Mouse (Mus musculus): ENCODE measurements around the gene Natd1. TPM values are rescaled to one million over a fixed set of nuclear protein-coding genes. Genes with fewer than 3 reads are reported as not detected.

The Natd1 gene
- polyA plus RNA-seq, 1 experiment from 2014 or later = 18.8 TPM

GRCm38 (mm10) chr11:60952362-60952761, 37.8 kb upstream of the Natd1 start:
- Histone ChIP-seq H3K27me3 (replicated peaks; ENCODE audit: control insufficient read depth, insufficient read depth, low read length) (no peaks in the 10 kb centered on the region), H3K4me2 (ENCODE audit: low read depth, low read length) (no peak overlapping the region), H3K4me3 (ENCODE audit: low read depth, low read length) (no peak overlapping the region), H3K27ac (replicated peaks; ENCODE audit: low read depth, low read length) (no peak overlapping the region), H3K9ac (ENCODE audit: low read depth, low read length) (no peak overlapping the region), H3K4me1 (ENCODE audit: control insufficient read depth, insufficient read depth, low read length) (no peaks in the 10 kb centered on the region), H3K36me3 (ENCODE audit: control insufficient read depth, insufficient read depth, low read length) (peaks cover 36% of the 10 kb centered on the region), H3K9me3 (ENCODE audit: control insufficient read depth, low read length) (no peaks in the 10 kb centered on the region)
- ATAC-seq (ENCODE audit: low read depth) = no peak
- no peak for DNase-seq (ENCODE audit: low spot score)
- 82% methylated on average over 3 of the region's 3 CpGs for WGBS

- ATAC-seq (ENCODE audit: low read depth) = no peak
- H3K9me3 ChIP-seq (ENCODE audit: control insufficient read depth, low read length) = no peaks in the 10 kb centered on the region
- H3K36me3 ChIP-seq (ENCODE audit: control insufficient read depth, insufficient read depth, low read length) = peaks cover 41% of the 10 kb centered on the region
- no peak overlapping the region for H3K4me2 ChIP-seq (ENCODE audit: low read depth, low read length)
- H3K27ac ChIP-seq (replicated peaks; ENCODE audit: low read depth, low read length) = no peak overlapping the region
- H3K27me3 ChIP-seq (replicated peaks; ENCODE audit: control insufficient read depth, insufficient read depth, low read length) = no peaks in the 10 kb centered on the region
- no peak overlapping the region for H3K9ac ChIP-seq (ENCODE audit: low read depth, low read length)
- no peak for DNase-seq (ENCODE audit: low spot score)
- no peaks in the 10 kb centered on the region for H3K4me1 ChIP-seq (ENCODE audit: control insufficient read depth, insufficient read depth, low read length)
- WGBS = 91% methylated on average over 5 of the region's 5 CpGs
- H3K4me3 ChIP-seq (ENCODE audit: low read depth, low read length) = no peak overlapping the region
These were observed 37.3 kb upstream of the Natd1 start for GRCm38 (mm10) chr11:60951896-60952295.

- H3K36me3 ChIP-seq (ENCODE audit: control insufficient read depth, insufficient read depth, low read length) = peaks cover 75% of the 10 kb centered on the region
- 21% methylated on average over 4 of the region's 4 CpGs for WGBS
- no peak for ATAC-seq (ENCODE audit: low read depth)
These were observed 30.5 kb upstream of the Natd1 start for GRCm38 (mm10) chr11:60945003-60945402.

GRCm38 (mm10) chr11:60942263-60943015, 27.9 kb upstream of the Natd1 start:
- WGBS = 90% methylated on average over 9 of the region's 9 CpGs
- no peak overlapping the region for H3K27ac ChIP-seq (replicated peaks; ENCODE audit: low read depth, low read length)
- no peak overlapping the region for H3K9ac ChIP-seq (ENCODE audit: low read depth, low read length)
- no peaks in the 10 kb centered on the region for H3K27me3 ChIP-seq (replicated peaks; ENCODE audit: control insufficient read depth, insufficient read depth, low read length)
- DNase-seq (ENCODE audit: low spot score) = no peak
- no peaks in the 10 kb centered on the region for H3K9me3 ChIP-seq (ENCODE audit: control insufficient read depth, low read length)
- peaks cover 53% of the 10 kb centered on the region for H3K36me3 ChIP-seq (ENCODE audit: control insufficient read depth, insufficient read depth, low read length)
- ATAC-seq (ENCODE audit: low read depth) = no peak
- no peak overlapping the region for H3K4me3 ChIP-seq (ENCODE audit: low read depth, low read length)
- H3K4me2 ChIP-seq (ENCODE audit: low read depth, low read length) = no peak overlapping the region
- no peaks in the 10 kb centered on the region for H3K4me1 ChIP-seq (ENCODE audit: control insufficient read depth, insufficient read depth, low read length)

More at GRCm38 (mm10) chr11:60945003-60945402, 30.5 kb upstream of the Natd1 start:
- Histone ChIP-seq H3K4me1 (ENCODE audit: control insufficient read depth, insufficient read depth, low read length) (no peaks in the 10 kb centered on the region), H3K4me2 (ENCODE audit: low read depth, low read length) (no peak overlapping the region), H3K27ac (replicated peaks; ENCODE audit: low read depth, low read length) (no peak overlapping the region), H3K4me3 (ENCODE audit: low read depth, low read length) (no peak overlapping the region), H3K9ac (ENCODE audit: low read depth, low read length) (no peak overlapping the region), H3K9me3 (ENCODE audit: control insufficient read depth, low read length) (no peaks in the 10 kb centered on the region), H3K27me3 (replicated peaks; ENCODE audit: control insufficient read depth, insufficient read depth, low read length) (no peaks in the 10 kb centered on the region)
- no peak for DNase-seq (ENCODE audit: low spot score)

- H3K9ac ChIP-seq (ENCODE audit: low read depth, low read length) = no peak overlapping the region
- 33% methylated on average over 8 of the region's 9 CpGs for WGBS
- peak; percentile 93 for ATAC-seq (ENCODE audit: low read depth)
- DNase-seq (ENCODE audit: low spot score) = peak; percentile 93
- H3K4me3 ChIP-seq (ENCODE audit: low read depth, low read length) = no peak overlapping the region
- peaks cover 43% of the 10 kb centered on the region for H3K36me3 ChIP-seq (ENCODE audit: control insufficient read depth, insufficient read depth, low read length)
- H3K4me1 ChIP-seq (ENCODE audit: control insufficient read depth, insufficient read depth, low read length) = no peaks in the 10 kb centered on the region
- no peaks in the 10 kb centered on the region for H3K27me3 ChIP-seq (replicated peaks; ENCODE audit: control insufficient read depth, insufficient read depth, low read length)
- H3K27ac ChIP-seq (replicated peaks; ENCODE audit: low read depth, low read length) = peak overlapping the region; percentile 45; the same call in 1 of the 2 replicates
- H3K4me2 ChIP-seq (ENCODE audit: low read depth, low read length) = no peak overlapping the region
- H3K9me3 ChIP-seq (ENCODE audit: control insufficient read depth, low read length) = no peaks in the 10 kb centered on the region
These were observed 26.8 kb upstream of the Natd1 start for GRCm38 (mm10) chr11:60941370-60941769.

- WGBS = 84% methylated on average over 5 of the region's 5 CpGs
- H3K36me3 ChIP-seq (ENCODE audit: control insufficient read depth, insufficient read depth, low read length) = peaks cover 36% of the 10 kb centered on the region
- no peak overlapping the region for H3K4me3 ChIP-seq (ENCODE audit: low read depth, low read length)
- no peaks in the 10 kb centered on the region for H3K9me3 ChIP-seq (ENCODE audit: control insufficient read depth, low read length)
- ATAC-seq (ENCODE audit: low read depth) (no peak), DNase-seq (ENCODE audit: low spot score) (no peak)
- no peak overlapping the region for H3K9ac ChIP-seq (ENCODE audit: low read depth, low read length)
- no peaks in the 10 kb centered on the region for H3K4me1 ChIP-seq (ENCODE audit: control insufficient read depth, insufficient read depth, low read length)
- peak overlapping the region; percentile 45; the same call in 1 of the 2 replicates for H3K27ac ChIP-seq (replicated peaks; ENCODE audit: low read depth, low read length)
- H3K4me2 ChIP-seq (ENCODE audit: low read depth, low read length) = no peak overlapping the region
- H3K27me3 ChIP-seq (replicated peaks; ENCODE audit: control insufficient read depth, insufficient read depth, low read length) = no peaks in the 10 kb centered on the region
These were observed 26.0 kb upstream of the Natd1 start for GRCm38 (mm10) chr11:60940501-60940900.

GRCm38 (mm10) chr11:60939487-60939886, 24.9 kb upstream of the Natd1 start:
- ATAC-seq (ENCODE audit: low read depth) (no peak), DNase-seq (ENCODE audit: low spot score) (no peak)
- Histone ChIP-seq H3K27me3 (replicated peaks; ENCODE audit: control insufficient read depth, insufficient read depth, low read length) (no peaks in the 10 kb centered on the region), H3K36me3 (ENCODE audit: control insufficient read depth, insufficient read depth, low read length) (peaks cover 26% of the 10 kb centered on the region), H3K27ac (replicated peaks; ENCODE audit: low read depth, low read length) (no peak overlapping the region), H3K4me3 (ENCODE audit: low read depth, low read length) (no peak overlapping the region), H3K4me2 (ENCODE audit: low read depth, low read length) (no peak overlapping the region), H3K9me3 (ENCODE audit: control insufficient read depth, low read length) (no peaks in the 10 kb centered on the region), H3K9ac (ENCODE audit: low read depth, low read length) (no peak overlapping the region), H3K4me1 (ENCODE audit: control insufficient read depth, insufficient read depth, low read length) (0 out of 2 replicates have a peak, but pooled peaks cover 3% of the 10 kb centered on the region)
- 96% methylated on average over 3 of the region's 3 CpGs for WGBS

- no peak overlapping the region for H3K27ac ChIP-seq (replicated peaks; ENCODE audit: low read depth, low read length)
- H3K27me3 ChIP-seq (replicated peaks; ENCODE audit: control insufficient read depth, insufficient read depth, low read length) = no peaks in the 10 kb centered on the region
- H3K4me1 ChIP-seq (ENCODE audit: control insufficient read depth, insufficient read depth, low read length) = peaks cover 20% of the 10 kb centered on the region
- WGBS = 86% methylated on average over 3 of the region's 3 CpGs
- peaks cover 11% of the 10 kb centered on the region; the same call in 1 of the 2 replicates for H3K36me3 ChIP-seq (ENCODE audit: control insufficient read depth, insufficient read depth, low read length)
- H3K4me2 ChIP-seq (ENCODE audit: low read depth, low read length) = no peak overlapping the region
- H3K9me3 ChIP-seq (ENCODE audit: control insufficient read depth, low read length) = no peaks in the 10 kb centered on the region
- ATAC-seq (ENCODE audit: low read depth) (no peak), DNase-seq (ENCODE audit: low spot score) (no peak)
- H3K4me3 ChIP-seq (ENCODE audit: low read depth, low read length) = no peak overlapping the region
- no peak overlapping the region for H3K9ac ChIP-seq (ENCODE audit: low read depth, low read length)
These were observed 23.1 kb upstream of the Natd1 start for GRCm38 (mm10) chr11:60937611-60938010.

GRCm38 (mm10) chr11:60935975-60936373, 21.4 kb upstream of the Natd1 start:
- peaks cover 22% of the 10 kb centered on the region for H3K4me1 ChIP-seq (ENCODE audit: control insufficient read depth, insufficient read depth, low read length)
- no peak overlapping the region for H3K4me3 ChIP-seq (ENCODE audit: low read depth, low read length)
- no peak overlapping the region for H3K27ac ChIP-seq (replicated peaks; ENCODE audit: low read depth, low read length)
- 61% methylated on average over 4 of the region's 4 CpGs for WGBS
- H3K9ac ChIP-seq (ENCODE audit: low read depth, low read length) = no peak overlapping the region
- H3K27me3 ChIP-seq (replicated peaks; ENCODE audit: control insufficient read depth, insufficient read depth, low read length) = no peaks in the 10 kb centered on the region
- ATAC-seq (ENCODE audit: low read depth) (no peak), DNase-seq (ENCODE audit: low spot score) (no peak)
- no peak overlapping the region for H3K4me2 ChIP-seq (ENCODE audit: low read depth, low read length)
- H3K36me3 ChIP-seq (ENCODE audit: control insufficient read depth, insufficient read depth, low read length) = 0 out of 2 replicates have a peak, but pooled peaks cover 4% of the 10 kb centered on the region
- H3K9me3 ChIP-seq (ENCODE audit: control insufficient read depth, low read length) = no peaks in the 10 kb centered on the region

Data from embryonic facial prominence, embryonic 14.5 days (tissue).